In genomic region chr11:57802511-57802870, GRCm38 (mm10) we compare ENCODE assay signal across 8 mouse cellular contexts. TPM values are rescaled to one million over a fixed set of nuclear protein-coding genes. Genes with fewer than 3 reads are reported as not detected.
DNase-seq lines count a peak whose midpoint lies in the region; ATAC-seq and TF ChIP-seq lines count a peak whose summit lies in the region.

No protein-coding gene starts in this region.

- H3K9ac ChIP-seq in ES-Bruce4 (ENCODE audit: low read depth, poor library complexity, severe bottlenecking) = peak overlapping the region; percentile 91
- H3K9ac ChIP-seq in hindbrain, embryonic 12.5 days = peak overlapping the region; percentile 96
- H3K9ac ChIP-seq in liver, embryonic 16.5 days (ENCODE audit: low read depth, low read length) = peak overlapping the region; percentile 70

- H3K9me3 ChIP-seq in heart, embryonic 10.5 days = no peaks in the 10 kb centered on the region
- no peaks in the 10 kb centered on the region for H3K9me3 ChIP-seq in ES-Bruce4 (replicated peaks; ENCODE audit: control insufficient read depth, insufficient read depth, low read length, poor library complexity, severe bottlenecking)
- H3K9me3 ChIP-seq in hindbrain, embryonic 12.5 days (replicated peaks) = no peaks in the 10 kb centered on the region
- no peaks in the 10 kb centered on the region for H3K9me3 ChIP-seq in liver, embryonic 16.5 days (replicated peaks; ENCODE audit: control insufficient read depth, low read length)

- WGBS in heart, embryonic 10.5 days = under 1% methylated on average over 18 of the region's 18 CpGs
- WGBS in hindbrain, embryonic 12.5 days = 0% methylated on average over 18 of the region's 18 CpGs
- WGBS in liver, embryonic 16.5 days (ENCODE audit: insufficient replicate concordance) = 1% methylated on average over 18 of the region's 18 CpGs

- no peak for DNase-seq in heart, embryonic 10.5 days (ENCODE audit: low spot score)
- DNase-seq in heart, adult 8-10 months (ENCODE audit: low spot score) = no peak
- peak; percentile 48 to 50 for DNase-seq in cerebellum, postnatal 10 days
- DNase-seq in thymus, postnatal 14 days = peak; percentile 48
- DNase-seq in left cerebral cortex, adult 8-10 months (ENCODE audit: low spot score in 2 of 2) = no peak

- TF ChIP-seq CTCF in ES-Bruce4 (IDR thresholded peaks at IDR 0.05; ENCODE audit: low read depth, low read length) = no peak

- peak overlapping the region; percentile 95 for H3K27ac ChIP-seq in heart, embryonic 10.5 days
- H3K27ac ChIP-seq in ES-Bruce4 (ENCODE audit: insufficient read depth, low read length) = no peak overlapping the region
- peak overlapping the region; percentile 69; the same call in 1 of the 2 replicates for H3K27ac ChIP-seq in hindbrain, embryonic 12.5 days
- H3K27ac ChIP-seq in liver, embryonic 16.5 days (ENCODE audit: low read length) = no peak overlapping the region

- peak overlapping the region; percentile 97 for H3K4me2 ChIP-seq in hindbrain, embryonic 12.5 days (replicated peaks)
- peak overlapping the region; percentile 81 for H3K4me2 ChIP-seq in liver, embryonic 16.5 days (ENCODE audit: low read depth, low read length)

- H3K36me3 ChIP-seq in heart, embryonic 10.5 days = peaks cover 14% of the 10 kb centered on the region
- no peaks in the 10 kb centered on the region for H3K36me3 ChIP-seq in ES-Bruce4 (ENCODE audit: control insufficient read depth, insufficient read depth, low read length, poor library complexity, severe bottlenecking)
- peaks cover 2% of the 10 kb centered on the region; the same call in 1 of the 2 replicates for H3K36me3 ChIP-seq in hindbrain, embryonic 12.5 days
- no peaks in the 10 kb centered on the region for H3K36me3 ChIP-seq in liver, embryonic 16.5 days (ENCODE audit: control insufficient read depth, insufficient read depth)

- peak overlapping the region; percentile 86 for H3K4me3 ChIP-seq in heart, embryonic 10.5 days
- H3K4me3 ChIP-seq in ES-Bruce4 (ENCODE audit: low read depth, low read length) = peak overlapping the region; percentile 75
- H3K4me3 ChIP-seq in hindbrain, embryonic 12.5 days = peak overlapping the region; percentile 93
- peak overlapping the region; percentile 79 for H3K4me3 ChIP-seq in liver, embryonic 16.5 days (ENCODE audit: low read depth, low read length)

- TF ChIP-seq EP300 in ES-Bruce4 (IDR thresholded peaks at IDR 0.05; ENCODE audit: insufficient read depth, low read depth, low read length) = no peak

- ATAC-seq in hindbrain, embryonic 12.5 days (ENCODE audit: low FRiP score) = no peak
- no peak for ATAC-seq in liver, embryonic 16.5 days (ENCODE audit: low read depth)

- no peak for TF ChIP-seq POLR2A in ES-Bruce4 (IDR thresholded peaks at IDR 0.05; ENCODE audit: insufficient read depth, low read length)

- no peaks in the 10 kb centered on the region for H3K27me3 ChIP-seq in heart, embryonic 10.5 days (ENCODE audit: insufficient read depth, poor library complexity, severe bottlenecking)
- H3K27me3 ChIP-seq in ES-Bruce4 (ENCODE audit: control insufficient read depth, insufficient read depth, low read length, poor library complexity, severe bottlenecking) = no peaks in the 10 kb centered on the region; the same call in 1 of the 2 replicates
- H3K27me3 ChIP-seq in hindbrain, embryonic 12.5 days = no peaks in the 10 kb centered on the region
- H3K27me3 ChIP-seq in liver, embryonic 16.5 days (ENCODE audit: control insufficient read depth, insufficient read depth, low read depth, low read length) = peaks cover 15% of the 10 kb centered on the region

- H3K4me1 ChIP-seq in heart, embryonic 10.5 days = peaks cover 36% of the 10 kb centered on the region
- H3K4me1 ChIP-seq in ES-Bruce4 (ENCODE audit: control insufficient read depth, insufficient read depth, low read length) = no peaks in the 10 kb centered on the region
- H3K4me1 ChIP-seq in hindbrain, embryonic 12.5 days = peaks cover 32% of the 10 kb centered on the region
- peaks cover 16% of the 10 kb centered on the region for H3K4me1 ChIP-seq in liver, embryonic 16.5 days (ENCODE audit: control insufficient read depth, low read depth, low read length)

RNA-seq across cellular contexts. Expression of gene Sap30l, which starts 1.1 kb away (rescaled TPM):
- 8.8 and 12.2 TPM in 2 replicates for polyA plus RNA-seq in heart, embryonic 10.5 days (2016; fragmentation: Nextera tagmentation; extraction: Ambion mirVana)
- total RNA-seq in heart, adult 8-10 months (2022) = 10 to 100 TPM; 50.1 to 53.8 (median 51.2) TPM
- polyA plus RNA-seq in ES-Bruce4 (2011; ENCODE audit: insufficient read depth, insufficient read length, low read depth, missing spikeins) = 15.2 and 19.8 TPM in 2 replicates
- 18.6 and 20.8 TPM in 2 replicates for polyA plus RNA-seq in hindbrain, embryonic 12.5 days (2016; fragmentation: Nextera tagmentation; extraction: Ambion mirVana)
- 1.7 and 1.9 TPM in 2 replicates for polyA plus RNA-seq in liver, embryonic 16.5 days (2015; fragmentation: Nextera tagmentation; extraction: Ambion mirVana)
- total RNA-seq in left cerebral cortex, adult 8-10 months (2022) = 10 to 100 TPM; 46.3 to 50.7 (median 49.6) TPM

RNA-seq across cellular contexts. Expression of gene Hand1, which starts 30.1 kb away (rescaled TPM):
- polyA plus RNA-seq in heart, embryonic 10.5 days (2016; fragmentation: Nextera tagmentation; extraction: Ambion mirVana) = 95.3 and 106 TPM in 2 replicates
- not detected for total RNA-seq in heart, adult 8-10 months (2022)
- 3.7 and 7.0 TPM in 2 replicates for polyA plus RNA-seq in ES-Bruce4 (2011; ENCODE audit: insufficient read depth, insufficient read length, low read depth, missing spikeins)
- polyA plus RNA-seq in hindbrain, embryonic 12.5 days (2016; fragmentation: Nextera tagmentation; extraction: Ambion mirVana) = 0.25 and 0.32 TPM in 2 replicates
- polyA plus RNA-seq in liver, embryonic 16.5 days (2015; fragmentation: Nextera tagmentation; extraction: Ambion mirVana) = 0.11 and 0.18 TPM in 2 replicates
- not detected for total RNA-seq in left cerebral cortex, adult 8-10 months (2022)

Comparison
In these comparisons a context has a peak if more than half of its experiments do, and no peak if none do; other contexts are left out.
1. DNase-seq: peak in cerebellum, postnatal 10 days (2 of 2) and thymus, postnatal 14 days (single experiment); none in heart, embryonic 10.5 days (single experiment), heart, adult 8-10 months (single experiment) and left cerebral cortex, adult 8-10 months (0 of 2).
2. H3K27ac ChIP-seq: peak in heart, embryonic 10.5 days (single experiment) and hindbrain, embryonic 12.5 days (single experiment); none in ES-Bruce4 (single experiment) and liver, embryonic 16.5 days (single experiment).
3. RNA of gene Hand1, which starts 30.1 kb away (polyA plus RNA-seq): 95.3 to 106 TPM in heart, embryonic 10.5 days; 3.7 to 7.0 TPM in ES-Bruce4, 0.25 to 0.32 TPM in hindbrain, embryonic 12.5 days and 0.11 to 0.18 TPM in liver, embryonic 16.5 days; every median in the first group is over 10 times any median in the second.
4. Peak in every context shown above with its lines, with median percentiles within 50 percentile points of each other: H3K4me3 ChIP-seq and H3K9ac ChIP-seq.